Mouse (Mus musculus) brain, embryonic 14.5 days (tissue): Measurements from ENCODE around the gene Notum. TPM values are rescaled to one million over a fixed set of nuclear protein-coding genes. Genes with fewer than 3 reads are reported as not detected.

Source experiments
- DNase-seq: peaks from one replicate; pipeline ENCODE4 v3.0.0-alpha.2; 2011; ENCODE audit warnings: low read depth
- CTCF ChIP-seq: fragments of 200-500 bp; IDR thresholded peaks from 2 replicates; pipeline ENCODE4 v1.5.1; 2012; ENCODE audit warnings: inconsistent platforms, mild to moderate bottlenecking, moderate library complexity, borderline replicate concordance; ENCODE audit not compliant: insufficient read depth, insufficient read length; ENCODE audit errors: extremely low read depth
- POLR2A ChIP-seq: fragments of 200-500 bp; IDR thresholded peaks from 2 replicates; pipeline ENCODE4 v1.6.1; 2012; ENCODE audit warnings: mild to moderate bottlenecking, inconsistent platforms, borderline replicate concordance; ENCODE audit not compliant: poor library complexity, insufficient read depth, insufficient read length, severe bottlenecking; ENCODE audit errors: extremely low read depth
- polyA plus RNA-seq: library from polyadenylated mRNA; depleted of rRNA; stranded (reverse); fragments of >200 nt; gene quantifications from 2 replicates; pipeline ENCODE4 v1.2.3, GENCODE M21; 2012

Gene Notum
- polyA plus RNA-seq, 1 experiment, result 2.7 TPM

GRCm38 (mm10) chr11:120620195-120620594 lies 40.8 kb downstream of the Notum start:
- no peak for TF ChIP-seq POLR2A
- TF ChIP-seq CTCF, result no peak
- DNase-seq, result no peak

GRCm38 (mm10) chr11:120618619-120619535 lies 42.1 kb downstream of the Notum start:
- TF ChIP-seq POLR2A, result no peak
- TF ChIP-seq CTCF, result no peak
- DNase-seq, result no peak

DNA sequence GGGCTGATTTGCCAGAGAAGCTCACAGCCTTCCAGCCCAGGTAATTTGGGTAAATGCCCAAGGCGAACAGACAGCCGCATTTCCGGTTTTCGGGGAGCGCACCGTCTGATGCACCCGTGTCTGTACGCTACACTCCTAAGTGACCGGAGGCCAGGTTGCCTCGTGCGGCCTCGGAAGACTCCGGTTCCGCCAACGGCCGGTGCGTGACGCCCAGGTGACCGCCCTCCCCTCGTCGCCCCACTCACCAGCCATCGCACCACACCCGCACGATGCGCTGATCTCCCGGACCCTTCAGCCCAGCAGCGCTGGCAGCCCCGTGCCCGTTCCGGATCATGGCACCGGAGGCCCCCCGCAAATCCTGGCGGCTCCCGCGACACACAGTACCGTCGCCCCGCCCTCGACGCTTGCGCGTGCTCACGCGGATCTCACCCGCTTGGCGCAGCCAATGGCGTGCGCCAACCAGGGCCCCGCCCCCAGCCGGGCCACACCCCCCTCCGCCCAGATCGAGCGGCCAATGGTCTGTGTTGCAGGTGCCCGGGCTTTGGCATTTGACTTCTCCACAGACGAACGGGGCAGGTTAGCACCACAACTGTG lies 43.4 kb downstream of the Notum start, which contains the start of gene Pcyt2:
Gene Pcyt2 (minus strand): TSS at position 418 of the 594 bp plus-strand sequence.
- TF ChIP-seq POLR2A (peak; percentile 64; the same call in 1 of the 2 replicates), CTCF (no peak)
- DNase-seq, result peak; percentile 95

- no peak for DNase-seq
- TF ChIP-seq POLR2A, result no peak
- no peak for TF ChIP-seq CTCF
Observed at GRCm38 (mm10) chr11:120616617-120617294, 44.2 kb downstream of the Notum start.

GRCm38 (mm10) chr11:120615606-120616203 lies 45.3 kb downstream of the Notum start:
- DNase-seq, result no peak
- TF ChIP-seq CTCF, result no peak
- no peak for TF ChIP-seq POLR2A

DNA sequence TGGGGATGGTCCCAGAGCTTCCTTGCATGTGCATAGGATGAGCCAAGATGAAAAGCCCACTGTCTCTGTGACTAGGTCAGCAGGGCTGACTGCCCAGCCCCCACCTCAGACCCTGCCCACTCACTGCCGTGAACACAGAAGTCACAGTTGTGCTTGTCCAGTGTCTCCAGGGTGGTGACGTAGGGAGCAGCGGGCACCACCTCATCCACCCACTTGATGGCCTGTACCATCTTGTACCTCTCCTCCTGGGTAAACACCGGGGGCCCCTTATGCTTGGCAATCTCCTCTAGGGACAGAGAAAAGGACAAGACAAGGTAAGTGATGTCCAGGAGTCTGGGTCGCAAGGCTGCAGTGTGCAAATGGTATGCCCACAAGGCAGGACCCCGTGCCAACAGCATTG lies 45.8 kb downstream of the Notum start:
- no peak for TF ChIP-seq POLR2A
- no peak for TF ChIP-seq CTCF
- no peak for DNase-seq

GRCm38 (mm10) chr11:120613976-120614375 lies 47.0 kb downstream of the Notum start:
- no peak for TF ChIP-seq POLR2A
- no peak for TF ChIP-seq CTCF
- DNase-seq, result no peak

DNA sequence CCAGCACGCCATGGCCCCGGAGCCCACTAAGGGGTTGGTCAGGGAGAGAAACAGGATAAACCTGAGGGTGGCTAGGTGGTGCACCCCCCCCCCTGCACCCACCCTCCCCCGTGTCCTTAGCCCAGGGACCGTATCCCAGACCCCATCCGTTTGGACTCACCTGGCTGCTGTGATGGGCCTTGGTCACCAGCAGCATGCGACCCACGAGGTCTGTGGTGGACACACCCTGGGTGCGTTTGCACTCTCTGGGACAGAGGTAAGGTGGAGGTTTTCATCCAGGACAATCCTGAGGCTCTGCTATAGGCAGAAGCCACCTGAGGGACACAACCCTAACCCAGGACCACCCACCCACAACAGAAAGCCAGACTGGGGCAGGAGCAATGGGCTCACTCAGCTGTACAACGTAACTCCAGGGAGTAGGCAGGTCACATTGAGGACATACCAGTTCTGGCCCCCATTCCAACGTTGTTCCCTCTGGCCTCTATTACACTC lies 47.4 kb downstream of the Notum start:
- TF ChIP-seq CTCF (no peak), POLR2A (no peak)
- DNase-seq, result no peak

DNA sequence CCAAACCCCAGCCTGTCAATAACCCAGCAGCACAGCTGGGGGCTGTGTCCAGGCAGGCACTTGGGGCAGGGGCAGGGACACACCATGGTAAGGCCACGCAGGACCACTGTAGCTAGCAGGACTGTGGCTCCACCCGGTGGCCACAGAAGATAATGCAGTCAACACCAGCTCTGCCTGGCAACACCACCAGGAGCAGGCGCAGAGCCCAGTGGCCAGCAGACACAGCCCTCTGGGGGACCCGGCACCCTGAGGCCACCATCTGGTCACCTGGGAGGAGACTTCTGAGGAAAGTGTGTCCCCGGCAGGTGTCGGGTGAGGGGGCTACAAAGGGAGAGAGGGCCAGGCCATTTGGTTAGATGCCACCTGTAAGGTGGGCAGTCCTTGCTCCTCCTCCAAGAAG lies 48.2 kb downstream of the Notum start:
- peak; percentile 76 for TF ChIP-seq CTCF
- TF ChIP-seq POLR2A, result no peak
- peak; percentile 55 for DNase-seq

DNA sequence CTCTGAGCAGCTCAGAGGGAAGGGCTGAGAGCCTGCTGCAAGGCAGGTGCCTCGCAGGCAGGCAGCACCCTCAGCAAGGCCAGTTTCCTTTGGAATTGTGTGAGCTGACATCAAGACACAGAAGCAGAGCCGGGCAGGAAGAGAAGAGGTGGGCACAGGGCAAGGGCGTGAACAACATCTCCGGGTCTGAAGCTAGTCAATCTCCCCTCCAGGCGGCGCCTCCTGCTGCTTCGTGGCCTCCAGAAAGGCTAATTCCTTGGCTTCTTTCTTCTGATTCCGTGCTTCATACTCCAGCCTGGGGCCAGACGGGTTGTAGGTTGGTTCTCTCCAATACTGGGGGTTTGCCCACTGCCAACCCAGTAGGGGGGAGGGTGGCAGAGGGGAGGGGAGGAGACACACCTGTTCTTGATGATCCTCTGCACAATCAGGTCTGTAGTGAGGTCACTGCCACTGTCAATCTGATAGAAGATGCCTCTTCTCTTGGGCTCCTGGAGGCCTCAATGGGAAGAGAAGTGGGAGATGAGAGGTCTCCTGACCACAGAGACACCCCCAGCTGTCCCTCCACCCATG lies 50.4 kb downstream of the Notum start:
- no peak for TF ChIP-seq CTCF
- no peak for TF ChIP-seq POLR2A
- DNase-seq, result no peak
